In genomic region chr2:13930724-13931123, GRCm38 (mm10) we compare ENCODE assay signal across 31 mouse cellular contexts.
"Had no signal": no experiment of that assay in that cellular context is flagged by ENCODE, and none has a peak within 500 bp of the region (broad histone marks: within the 10 kb centered on the region; RNA-seq: fewer than 3 reads in every experiment).

No protein-coding gene starts in this region.

- H3K4me2 ChIP-seq: limb, embryonic 12.5 days; limb, embryonic 13.5 days; limb, embryonic 15.5 days; liver, embryonic 11.5 days; liver, embryonic 12.5 days; liver, embryonic 13.5 days; liver, embryonic 15.5 days; lung, embryonic 14.5 days; lung, embryonic 15.5 days; midbrain, embryonic 11.5 days; midbrain, embryonic 12.5 days; midbrain, embryonic 13.5 days; midbrain, embryonic 15.5 days had no signal

- DNase-seq: left cerebral cortex, postnatal 4 days; liver; liver, embryonic 13.5 days; liver, postnatal 0 days; lung, adult 18-20 months; lung, adult 2 months; lung, embryonic 14.5 days; lung, postnatal 10 days; lung, postnatal 14 days; lung, postnatal 36 days; lung, postnatal 4 days; midbrain, embryonic 14.5 days had no signal

- H3K27me3 ChIP-seq: limb, embryonic 12.5 days; limb, embryonic 13.5 days; limb, embryonic 15.5 days; liver, embryonic 12.5 days; liver, embryonic 13.5 days; liver, embryonic 15.5 days; lung, embryonic 15.5 days; megakaryocyte, embryonic 14.5 days; midbrain, embryonic 12.5 days; midbrain, embryonic 13.5 days; midbrain, embryonic 15.5 days had no signal

- H3K36me3 ChIP-seq: limb, embryonic 10.5 days; limb, embryonic 12.5 days; limb, embryonic 13.5 days; limb, embryonic 15.5 days; liver, embryonic 12.5 days; liver, embryonic 13.5 days; liver, embryonic 15.5 days; lung, embryonic 15.5 days; midbrain, embryonic 10.5 days; midbrain, embryonic 12.5 days; midbrain, embryonic 13.5 days; midbrain, embryonic 15.5 days had no signal

- H3K9me3 ChIP-seq: limb, embryonic 10.5 days; limb, embryonic 12.5 days; limb, embryonic 13.5 days; limb, embryonic 15.5 days; liver, embryonic 12.5 days; liver, embryonic 13.5 days; liver, embryonic 15.5 days; lung, embryonic 15.5 days; megakaryocyte, embryonic 14.5 days; midbrain, embryonic 10.5 days; midbrain, embryonic 12.5 days; midbrain, embryonic 13.5 days; midbrain, embryonic 15.5 days had no signal

- H3K4me1 ChIP-seq: limb, embryonic 10.5 days; limb, embryonic 12.5 days; limb, embryonic 13.5 days; limb, embryonic 15.5 days; liver, embryonic 12.5 days; liver, embryonic 13.5 days; liver, embryonic 15.5 days; lung, embryonic 15.5 days; midbrain, embryonic 12.5 days; midbrain, embryonic 13.5 days; midbrain, embryonic 15.5 days had no signal

- H3K27ac ChIP-seq: limb, embryonic 10.5 days; limb, embryonic 12.5 days; limb, embryonic 13.5 days; limb, embryonic 15.5 days; liver, embryonic 12.5 days; liver, embryonic 13.5 days; liver, embryonic 14.5 days; liver, embryonic 15.5 days; lung, embryonic 15.5 days; macrophage; midbrain, embryonic 10.5 days; midbrain, embryonic 12.5 days; midbrain, embryonic 13.5 days; midbrain, embryonic 15.5 days had no signal

- ATAC-seq: liver, embryonic 12.5 days; liver, postnatal 0 days; lung, postnatal 0 days; midbrain, embryonic 13.5 days; midbrain, embryonic 15.5 days; midbrain, embryonic 16.5 days had no signal

- H3K9ac ChIP-seq: limb, embryonic 12.5 days; limb, embryonic 13.5 days; limb, embryonic 15.5 days; liver, embryonic 12.5 days; liver, embryonic 13.5 days; liver, embryonic 14.5 days; liver, embryonic 15.5 days; liver, postnatal 0 days; lung, embryonic 14.5 days; lung, embryonic 15.5 days; midbrain, embryonic 12.5 days; midbrain, embryonic 13.5 days; midbrain, embryonic 15.5 days had no signal

- H3K4me3 ChIP-seq: limb, embryonic 10.5 days; limb, embryonic 12.5 days; limb, embryonic 13.5 days; limb, embryonic 15.5 days; liver, embryonic 12.5 days; liver, embryonic 13.5 days; liver, embryonic 15.5 days; lung, embryonic 15.5 days; megakaryocyte, embryonic 14.5 days; midbrain, embryonic 10.5 days; midbrain, embryonic 12.5 days; midbrain, embryonic 13.5 days; midbrain, embryonic 15.5 days; myocyte had no signal
